Mouse (Mus musculus) urinary bladder, adult 2 months (tissue): ENCODE measurements around the gene Vmn1r5. TPM values are rescaled to one million over a fixed set of nuclear protein-coding genes. Genes with fewer than 3 reads are reported as not detected.
"Not testable (repeated sequence)": the region's sequence is repeated elsewhere in the genome, so short reads cannot be mapped to it uniquely, and the experiment has no call there.

ENCODE experiments used
- DNase-seq: peaks from one replicate; pipeline ENCODE4 v3.0.0; 2022; ENCODE audit warnings: low spot score
- polyA plus RNA-seq: library from polyadenylated mRNA; depleted of rRNA; stranded (reverse); fragments of >200 nt; gene quantifications from 2 replicates; pipeline ENCODE4 v1.2.3, GENCODE M21; 2012; rRNA removed

Gene Vmn1r5
- polyA plus RNA-seq, result 0.07 TPM in 1 of 2 replicates, not detected in the other

- no peak for DNase-seq
Observed at GRCm38 (mm10) chr6:56969973-56970372, at the start of gene Vmn1r5. Gene Vmn1r5 (plus strand): TSS chr6:56970273.

GRCm38 (mm10) chr6:56923331-56923725 lies 46.7 kb upstream of the Vmn1r5 start:
- no peak for DNase-seq

GRCm38 (mm10) chr6:56923726-56924707 lies 46.1 kb upstream of the Vmn1r5 start, which contains the start of the genes Nt5c3 and Vmn1r4:
Gene Nt5c3 (minus strand): TSS chr6:56923932.
Gene Vmn1r4 (plus strand): TSS chr6:56924015.
- peak; percentile 80 for DNase-seq

DNA sequence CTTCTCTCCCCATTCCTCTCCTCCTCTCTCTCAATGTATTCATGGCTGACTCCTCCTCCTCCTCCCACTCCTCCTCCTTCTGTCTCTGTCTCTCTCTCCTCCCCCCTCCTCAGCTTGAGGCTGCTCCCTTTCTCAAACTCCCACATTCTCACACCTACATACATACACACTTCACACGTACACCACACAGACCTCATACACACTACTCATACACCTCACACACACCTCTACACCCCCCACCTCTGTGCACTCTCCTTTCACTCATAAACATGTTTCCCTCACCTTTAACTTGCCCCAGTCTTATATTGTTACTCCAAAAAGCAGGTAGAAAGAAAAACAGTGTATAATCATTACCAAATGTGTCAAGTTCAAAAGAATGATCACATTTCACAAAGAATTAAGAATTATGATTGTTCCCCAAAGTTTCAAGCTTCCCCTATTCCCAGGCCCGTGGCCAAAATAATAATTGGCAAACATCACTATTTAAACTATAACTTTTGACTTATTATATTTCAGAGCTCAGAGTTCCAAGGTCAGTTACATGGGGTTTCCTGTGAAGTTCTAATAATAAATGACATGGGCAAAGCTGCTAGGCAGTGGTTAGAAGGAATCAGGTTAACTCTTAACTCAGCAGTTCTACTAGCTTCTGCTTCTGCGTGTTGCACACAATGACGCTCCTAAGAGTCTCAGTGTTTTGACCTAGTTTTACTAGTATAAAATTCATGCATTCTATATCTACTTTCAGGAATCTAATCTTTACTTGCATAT lies 38.2 kb upstream of the Vmn1r5 start:
- no peak for DNase-seq

DNA sequence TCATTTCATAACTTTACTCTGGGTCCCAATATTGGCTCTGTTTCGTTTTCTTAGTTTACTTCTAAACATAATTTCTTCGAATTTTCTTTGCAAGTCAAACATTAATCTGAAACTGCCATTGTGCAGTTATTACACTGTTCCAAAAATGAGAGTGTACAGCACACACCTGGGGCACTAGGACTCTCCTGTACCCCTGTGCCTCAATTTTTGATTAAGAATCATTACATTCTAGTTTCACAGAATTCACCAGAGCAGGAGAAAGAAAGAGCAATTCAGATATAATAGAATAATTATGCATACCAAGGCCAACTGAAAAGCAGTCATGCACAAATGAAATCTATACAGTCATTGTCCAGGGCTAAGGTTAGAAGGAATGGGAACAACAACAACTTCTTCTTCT lies 37.6 kb upstream of the Vmn1r5 start:
- DNase-seq, result no peak

GRCm38 (mm10) chr6:56934366-56934765 lies 35.7 kb upstream of the Vmn1r5 start:
- no peak for DNase-seq

- no peak for DNase-seq
Observed at GRCm38 (mm10) chr6:56956436-56956835, 13.6 kb upstream of the Vmn1r5 start.

DNA sequence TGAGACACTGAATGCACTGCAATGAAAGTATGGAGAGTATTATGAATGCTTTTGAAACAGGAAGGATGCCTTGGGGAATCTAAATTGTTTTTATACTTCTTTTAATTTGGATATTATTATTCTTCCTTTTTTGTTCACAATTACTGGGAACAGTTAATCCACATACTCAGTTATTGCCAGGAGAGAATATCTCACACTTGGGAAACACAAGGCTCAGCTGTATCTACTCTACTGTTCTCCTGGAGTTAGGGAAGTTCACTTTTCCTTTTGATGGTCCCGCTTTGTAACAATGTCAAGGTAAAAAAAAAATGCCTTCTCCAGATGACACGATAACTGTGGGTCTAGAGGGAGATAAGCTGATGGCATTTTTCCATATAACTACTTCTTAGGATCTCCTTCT lies 26.9 kb downstream of the Vmn1r5 start, which contains the start of gene Vmn1r6:
Gene Vmn1r6, plus strand, starts transcription at position 301 of the 400 bp plus-strand sequence.
- no peak for DNase-seq

GRCm38 (mm10) chr6:57025224-57025623 lies 55.2 kb downstream of the Vmn1r5 start, which contains the start of gene Vmn1r7:
Gene Vmn1r7 (minus strand): TSS chr6:57025324.
- DNase-seq, result not testable (repeated sequence)

GRCm38 (mm10) chr6:57031984-57032383 lies 61.9 kb downstream of the Vmn1r5 start, which contains the start of gene Vmn1r8:
Gene Vmn1r8 (plus strand): TSS chr6:57032284.
- no peak for DNase-seq

DNA sequence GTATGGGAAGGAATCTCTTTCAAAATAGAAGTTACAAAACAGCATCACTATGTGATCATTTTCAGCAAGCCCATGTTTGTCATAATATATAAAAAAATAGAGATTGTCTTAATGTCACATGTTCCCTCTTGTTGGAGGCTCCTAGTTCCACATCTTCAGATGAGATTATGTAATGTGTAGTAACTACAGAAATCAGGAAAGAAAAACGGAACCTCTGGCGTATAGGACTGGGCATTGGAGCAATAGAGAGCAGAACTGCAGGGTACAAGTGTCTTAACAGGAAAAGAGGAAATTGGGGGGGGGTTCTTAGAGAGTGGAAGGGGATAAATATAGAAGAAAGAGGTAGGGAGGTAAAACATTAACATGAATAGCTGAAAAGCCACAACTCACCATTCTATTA lies 64.6 kb downstream of the Vmn1r5 start:
- DNase-seq, result no peak

Other genes with a start within 250 kb of the Vmn1r5 start
- gene Kbtbd2, start 172.5 kb upstream of the Vmn1r5 start, polyA plus RNA-seq, result 20.2 and 21.2 TPM in 2 replicates
- 130 and 159 TPM in 2 replicates for gene Fkbp9, start 138.2 kb upstream of the Vmn1r5 start, polyA plus RNA-seq
- gene Nt5c3, start 46.3 kb upstream of the Vmn1r5 start, polyA plus RNA-seq, result 24.3 and 29.7 TPM in 2 replicates
- 0.26 and 0.32 TPM in 2 replicates for gene Vmn1r4, start 46.3 kb upstream of the Vmn1r5 start, polyA plus RNA-seq
- gene Vmn1r6, start 27.0 kb downstream of the Vmn1r5 start, polyA plus RNA-seq, result not detected in 2 replicates
- not detected in 2 replicates for gene Vmn1r7, start 55.1 kb downstream of the Vmn1r5 start, polyA plus RNA-seq
- not detected in 2 replicates for gene Vmn1r8, start 62.0 kb downstream of the Vmn1r5 start, polyA plus RNA-seq
- not detected in 2 replicates for gene Vmn1r9, start 96.5 kb downstream of the Vmn1r5 start, polyA plus RNA-seq
- not detected in 2 replicates for gene Vmn1r10, start 139.2 kb downstream of the Vmn1r5 start, polyA plus RNA-seq
- gene Vmn1r11, start 163.2 kb downstream of the Vmn1r5 start, polyA plus RNA-seq, result not detected in 2 replicates
- not detected in 2 replicates for gene Vmn1r12, start 186.6 kb downstream of the Vmn1r5 start, polyA plus RNA-seq
- not detected in 2 replicates for gene Vmn1r13, start 233.0 kb downstream of the Vmn1r5 start, polyA plus RNA-seq